9 mouse cellular contexts compared by ENCODE assay signal in genomic region chr17:50448693-50449092, GRCm38 (mm10).
"Had no signal": no experiment of that assay in that cellular context is flagged by ENCODE, and none has a peak within 500 bp of the region (broad histone marks: within the 10 kb centered on the region; RNA-seq: fewer than 3 reads in every experiment).

No protein-coding gene starts in this region.

- H3K27me3 ChIP-seq: midbrain, embryonic 12.5 days; neural tube, embryonic 15.5 days had no signal

- H3K9me3 ChIP-seq: limb, embryonic 10.5 days; liver, embryonic 15.5 days; midbrain, embryonic 12.5 days; neural tube, embryonic 15.5 days had no signal

- H3K9ac ChIP-seq: liver, embryonic 15.5 days; midbrain, embryonic 12.5 days; neural tube, embryonic 15.5 days had no signal

- H3K36me3 ChIP-seq: limb, embryonic 10.5 days; liver, embryonic 15.5 days; midbrain, embryonic 12.5 days; neural tube, embryonic 15.5 days had no signal

- DNase-seq: right cerebral cortex, adult 18-20 months; right cerebral cortex, postnatal 25 days; thymus, postnatal 36 days had no signal

- H3K4me1 ChIP-seq: limb, embryonic 10.5 days; midbrain, embryonic 12.5 days; neural tube, embryonic 15.5 days had no signal

- H3K27ac ChIP-seq: limb, embryonic 10.5 days; liver, embryonic 15.5 days; midbrain, embryonic 12.5 days; neural tube, embryonic 15.5 days had no signal

- ATAC-seq: intestine, embryonic 16.5 days had no signal

- H3K4me3 ChIP-seq: limb, embryonic 10.5 days; liver, embryonic 15.5 days; midbrain, embryonic 12.5 days; neural tube, embryonic 15.5 days had no signal

- H3K4me2 ChIP-seq: liver, embryonic 11.5 days; liver, embryonic 15.5 days; midbrain, embryonic 12.5 days; neural tube, embryonic 15.5 days had no signal
